Mouse (Mus musculus) bone marrow macrophage, adult 2 months (primary cell): ENCODE measurements around the gene Ei24.

ENCODE experiments used
- CTCF ChIP-seq: IDR thresholded peaks from 2 replicates; pipeline ENCODE4 v1.5.1; 2012; ENCODE audit warnings: low read depth, mild to moderate bottlenecking, low read length, moderate library complexity
- POLR2A ChIP-seq: IDR thresholded peaks from 2 replicates; pipeline ENCODE4 v1.6.1; 2012; ENCODE audit warnings: mild to moderate bottlenecking, low read depth, low read length, borderline replicate concordance

DNA sequence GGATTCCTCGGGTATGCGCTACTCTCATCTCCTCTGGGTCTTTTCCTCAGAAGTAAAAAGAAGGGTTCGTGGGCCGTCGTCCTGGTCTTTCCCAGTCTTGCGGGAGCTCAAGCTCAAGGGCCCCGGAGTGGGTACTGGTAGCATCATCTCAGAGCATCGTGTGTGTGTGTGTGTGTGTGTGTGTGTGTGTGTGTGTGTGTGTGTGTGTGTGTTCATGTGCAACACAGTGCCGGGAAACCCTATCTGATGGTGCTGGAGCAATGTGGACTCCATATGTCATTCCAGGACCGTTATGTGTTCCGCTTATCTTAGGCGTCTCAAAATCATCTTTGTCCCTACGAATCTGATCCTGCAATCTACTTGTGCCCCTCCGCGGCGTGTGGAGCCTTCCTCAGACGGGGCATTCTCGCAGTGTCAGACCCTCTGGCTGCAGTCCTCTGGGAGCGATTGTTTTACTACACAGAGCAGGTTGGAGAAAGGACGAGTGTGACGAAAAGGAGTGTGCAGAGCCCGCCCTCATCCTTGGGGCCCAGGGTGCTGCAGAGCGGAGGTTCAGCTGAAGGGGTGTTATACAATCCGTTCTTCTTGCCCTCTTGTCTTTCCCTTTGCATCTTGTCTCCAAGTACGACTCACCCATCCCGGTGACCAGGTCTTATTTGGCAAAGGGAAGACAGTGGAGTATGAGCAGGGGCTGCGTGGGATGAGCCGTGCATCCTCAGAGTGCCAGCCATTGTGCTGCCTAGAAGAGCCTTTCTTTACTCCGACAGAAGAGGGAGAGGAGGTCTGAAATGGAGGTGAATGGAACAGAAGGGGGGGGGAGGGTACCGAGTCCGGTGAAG is 36.1 kb upstream of the Ei24 start:
- no peak for TF ChIP-seq CTCF
- TF ChIP-seq POLR2A = no peak
